Mouse (Mus musculus): ENCODE measurements around the gene Sp2.
A peak's percentile ranks its signal among the peaks of the same experiment; 100 is the strongest.

Sp2 gene

GRCm38 (mm10) chr11:96982859-96983258 is at the start of gene Sp2:
TSS of gene Sp2 (minus strand) at chr11:96982959.
- no peak for DNase-seq (ENCODE audit: low read depth)

- DNase-seq (ENCODE audit: low read depth), result no peak
Observed at GRCm38 (mm10) chr11:97032499-97032898, 49.7 kb upstream of the Sp2 start.

- no peak for DNase-seq (ENCODE audit: low read depth)
Observed at GRCm38 (mm10) chr11:97031977-97032376, 49.2 kb upstream of the Sp2 start.

DNA sequence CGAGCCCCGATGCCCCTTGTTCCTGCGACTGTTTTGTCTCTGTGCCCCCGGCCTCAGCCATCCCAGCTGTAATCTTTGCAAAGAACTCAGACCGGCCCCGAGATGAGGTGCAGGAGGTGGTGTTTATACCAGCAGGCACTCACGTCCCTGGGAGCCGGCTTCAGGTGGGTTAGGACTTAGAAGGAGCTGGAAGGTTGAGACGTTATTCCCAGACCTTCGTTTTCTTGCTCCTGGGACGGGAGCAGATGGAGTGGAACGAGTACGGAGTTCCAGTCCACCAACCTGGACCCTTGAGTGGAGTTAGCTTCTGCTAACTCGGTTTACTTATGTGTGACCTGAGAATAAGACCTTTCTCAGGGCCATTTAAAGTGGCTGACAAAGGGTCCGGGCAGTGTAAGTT is 47.7 kb upstream of the Sp2 start:
- DNase-seq (ENCODE audit: low read depth), result no peak

DNA sequence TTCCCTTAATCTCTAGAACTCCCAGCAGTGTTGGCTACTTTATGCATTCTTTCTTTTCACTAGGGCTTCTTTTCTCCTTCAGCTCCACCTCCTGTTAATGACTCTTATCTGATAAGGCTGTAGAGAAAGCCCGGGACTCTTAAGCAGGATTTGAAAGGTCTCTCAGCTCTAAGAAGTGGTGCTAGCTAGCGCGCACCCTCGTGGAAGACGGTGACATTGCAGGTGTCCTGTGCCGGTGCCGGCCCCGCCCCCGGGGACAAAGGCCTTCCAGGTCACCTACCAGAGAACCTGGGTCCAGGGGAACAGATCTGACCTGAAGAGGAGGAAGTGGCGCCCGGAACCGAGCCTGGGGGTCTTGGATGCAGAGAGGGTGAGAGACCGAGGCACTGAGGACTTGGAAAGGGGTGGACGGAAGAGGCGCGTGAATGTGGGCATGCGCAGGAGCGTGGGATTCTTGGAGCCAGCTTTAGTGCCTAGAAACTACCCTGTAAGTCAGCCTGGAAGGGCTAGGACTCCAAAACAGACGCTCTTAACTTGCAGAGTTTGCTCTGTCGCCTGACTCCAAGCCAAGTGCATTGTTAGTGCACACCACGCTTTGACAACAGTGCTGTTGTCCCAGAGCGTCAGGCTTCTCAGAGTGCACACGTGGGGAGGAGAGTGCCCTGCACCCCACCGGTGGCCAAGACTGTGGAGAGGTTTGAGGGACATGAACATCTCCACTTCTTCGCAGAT is 47.1 kb upstream of the Sp2 start, which contains the start of gene Scrn2:
Gene Scrn2, plus strand, starts transcription at position 253 of the 732 bp plus-strand sequence.
- DNase-seq (ENCODE audit: low read depth), result peak; percentile 93

GRCm38 (mm10) chr11:97025721-97026344 is 43.1 kb upstream of the Sp2 start:
- peak; percentile 95 for DNase-seq (ENCODE audit: low read depth)

- DNase-seq (ENCODE audit: low read depth), result no peak
Observed at GRCm38 (mm10) chr11:97024977-97025376, 42.2 kb upstream of the Sp2 start.

GRCm38 (mm10) chr11:97021873-97022484 is 39.2 kb upstream of the Sp2 start:
- peak; percentile 88 for DNase-seq (ENCODE audit: low read depth)

- DNase-seq (ENCODE audit: low read depth), result peak; percentile 62
Observed at GRCm38 (mm10) chr11:97021121-97021765, 38.5 kb upstream of the Sp2 start.

DNA sequence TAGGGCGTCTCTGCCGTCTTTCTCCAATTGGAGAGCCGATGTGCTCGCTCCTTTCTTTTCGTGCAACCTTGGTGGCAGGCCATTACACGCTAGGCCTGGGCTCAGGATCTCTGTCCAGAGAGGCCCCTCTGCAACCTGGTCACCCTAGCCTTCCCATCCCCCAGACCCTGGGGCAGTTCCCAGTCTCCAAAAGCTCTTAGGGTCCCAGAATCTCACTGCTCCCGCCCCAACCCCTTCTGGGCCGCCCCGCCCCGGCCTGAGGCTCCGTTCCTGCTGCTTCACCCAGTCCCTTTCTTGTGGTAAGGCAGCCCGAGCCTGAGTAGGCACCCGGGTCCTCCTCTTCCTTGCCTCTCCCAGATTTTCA is 36.6 kb upstream of the Sp2 start:
- DNase-seq (ENCODE audit: low read depth), result no peak

DNA sequence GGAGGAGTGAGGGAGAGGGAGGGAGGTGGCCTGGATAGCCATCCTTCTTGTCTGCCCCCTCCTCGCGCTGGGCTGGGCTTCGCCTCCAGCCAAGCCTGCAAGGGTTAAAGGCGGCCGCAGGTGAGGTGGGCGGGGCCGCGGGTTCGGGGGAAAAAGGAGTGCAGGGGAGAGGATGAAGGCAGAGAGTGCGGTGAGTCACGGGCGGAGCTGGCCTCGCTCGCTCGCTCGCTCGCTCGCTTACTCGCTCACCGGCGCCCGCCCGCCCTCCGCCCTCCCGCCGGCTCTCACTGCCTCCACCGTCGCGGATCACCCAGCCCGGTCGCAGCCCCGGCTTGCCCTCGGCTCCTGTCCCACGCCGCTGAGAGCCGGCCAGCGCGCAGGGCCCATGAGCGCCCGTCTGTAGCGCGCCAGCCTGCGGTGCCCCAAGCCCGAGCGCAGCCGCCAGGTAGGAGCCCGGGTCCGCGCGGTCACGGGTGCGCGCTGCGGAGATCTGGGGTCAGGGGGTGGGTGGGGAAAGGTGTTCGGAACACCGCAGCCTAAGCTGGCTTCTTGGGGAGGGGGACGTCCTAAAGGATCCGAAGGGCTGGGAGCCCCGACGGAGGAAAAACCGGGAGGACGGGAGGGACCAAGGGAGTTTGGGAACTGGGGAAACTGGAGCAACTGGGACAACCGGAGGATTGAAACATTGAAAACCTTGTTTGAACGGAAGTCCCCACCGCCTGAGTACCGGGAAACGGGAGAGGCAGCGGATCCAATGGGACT is 36.0 kb upstream of the Sp2 start:
- DNase-seq (ENCODE audit: low read depth), result peak; percentile 74

DNA sequence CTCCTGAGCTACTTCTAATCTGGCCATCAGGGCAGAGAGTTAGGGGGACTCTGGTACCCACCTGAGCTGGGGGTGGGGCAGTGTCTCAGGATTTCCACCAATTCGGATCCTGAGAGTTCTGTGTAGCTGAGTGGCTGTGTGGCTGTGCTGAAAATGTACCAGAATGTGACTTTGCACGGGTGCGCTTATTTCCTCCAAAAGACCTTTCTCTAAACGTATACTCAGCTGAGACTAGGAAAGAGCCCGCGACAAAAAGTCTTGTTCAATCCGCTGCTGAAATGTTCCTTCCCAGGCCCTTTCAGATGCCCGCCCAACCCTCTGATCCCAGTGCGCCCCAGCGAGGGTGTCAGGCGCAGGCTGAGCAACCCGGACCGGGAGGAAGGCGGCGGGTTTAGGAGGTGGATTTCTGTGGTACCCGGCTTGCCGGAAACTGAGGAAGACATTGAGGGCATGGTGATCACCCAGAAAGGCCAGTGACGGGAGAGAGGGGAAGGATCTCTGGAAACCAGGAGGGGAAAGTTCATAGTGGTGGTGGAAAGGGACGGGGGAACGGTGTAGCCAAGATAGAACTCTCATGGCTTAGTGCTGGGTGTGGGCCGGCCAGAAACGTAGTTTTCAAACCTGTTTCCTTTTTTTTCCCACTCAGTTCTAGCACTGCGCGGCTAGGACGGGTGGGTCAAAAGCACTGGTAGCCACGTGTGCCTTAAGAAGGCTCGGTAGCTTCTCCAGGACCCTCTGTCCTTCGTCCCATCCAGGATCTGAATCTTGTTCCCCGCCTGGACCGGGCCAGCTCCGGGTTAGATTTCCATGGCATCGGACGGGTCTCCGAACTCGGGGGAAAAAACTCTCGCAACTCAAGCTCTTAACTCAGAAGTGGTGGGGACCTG is 35.2 kb upstream of the Sp2 start:
- DNase-seq (ENCODE audit: low read depth), result peak; percentile 53

DNA sequence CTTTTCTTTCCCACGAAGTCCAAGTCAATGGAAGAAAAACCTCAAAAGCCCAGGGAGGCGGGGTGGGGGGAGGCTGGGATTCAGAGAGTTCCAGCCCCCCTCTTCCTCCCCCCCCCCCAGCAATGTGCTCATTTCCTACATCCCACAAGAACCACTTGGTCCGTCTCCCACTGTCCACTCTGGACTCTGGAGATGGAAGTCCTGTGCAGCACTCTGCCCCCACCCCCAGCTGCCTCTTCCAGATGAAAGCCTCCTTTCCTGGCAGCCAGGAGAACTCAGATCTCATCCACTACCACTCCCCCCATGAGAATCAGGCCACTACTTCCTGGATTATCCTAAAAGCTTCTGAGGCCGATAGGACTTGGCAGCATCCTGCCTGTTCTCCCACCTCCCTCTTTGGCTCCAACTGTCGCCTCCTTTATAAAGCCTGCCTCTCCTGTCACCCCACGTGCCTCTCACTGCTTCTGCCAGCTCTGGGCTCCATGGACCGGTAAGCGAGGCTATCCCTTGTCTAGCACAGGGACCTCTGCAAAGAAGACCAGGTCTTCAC is 30.4 kb upstream of the Sp2 start, which contains the start of gene Sp6:
Gene Sp6, plus strand, starts transcription at position 274 of the 550 bp plus-strand sequence.
- no peak for DNase-seq (ENCODE audit: low read depth)

DNA sequence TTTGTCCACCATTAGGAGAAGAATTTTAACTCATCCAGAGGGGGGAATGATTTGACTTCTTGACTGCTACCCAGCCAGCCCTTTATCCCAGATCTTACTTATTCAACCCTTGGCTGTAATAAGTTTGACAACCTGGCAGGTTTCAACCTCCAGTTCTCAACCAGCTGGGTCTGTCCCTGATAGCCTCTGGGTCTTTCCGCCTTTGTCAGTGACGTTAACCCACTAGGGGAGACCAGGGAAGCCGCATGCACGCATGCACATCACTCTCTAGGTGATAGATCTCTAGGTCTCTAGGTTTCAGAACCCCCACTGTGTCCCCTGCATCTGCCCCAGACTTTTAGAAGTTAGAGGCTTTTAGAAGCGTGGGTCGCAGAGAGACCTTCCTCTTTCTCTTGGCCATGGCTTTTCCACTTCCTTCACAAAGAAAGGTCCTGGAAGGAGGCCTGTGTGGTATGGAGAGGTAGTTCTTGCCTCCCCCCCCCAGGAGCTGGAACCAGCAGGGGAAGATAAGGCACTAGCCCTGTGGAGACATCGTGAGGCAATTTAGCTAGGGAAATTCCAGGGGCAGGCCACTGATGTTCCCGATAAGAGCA is 26.5 kb upstream of the Sp2 start:
- no peak for DNase-seq (ENCODE audit: low read depth)

DNA sequence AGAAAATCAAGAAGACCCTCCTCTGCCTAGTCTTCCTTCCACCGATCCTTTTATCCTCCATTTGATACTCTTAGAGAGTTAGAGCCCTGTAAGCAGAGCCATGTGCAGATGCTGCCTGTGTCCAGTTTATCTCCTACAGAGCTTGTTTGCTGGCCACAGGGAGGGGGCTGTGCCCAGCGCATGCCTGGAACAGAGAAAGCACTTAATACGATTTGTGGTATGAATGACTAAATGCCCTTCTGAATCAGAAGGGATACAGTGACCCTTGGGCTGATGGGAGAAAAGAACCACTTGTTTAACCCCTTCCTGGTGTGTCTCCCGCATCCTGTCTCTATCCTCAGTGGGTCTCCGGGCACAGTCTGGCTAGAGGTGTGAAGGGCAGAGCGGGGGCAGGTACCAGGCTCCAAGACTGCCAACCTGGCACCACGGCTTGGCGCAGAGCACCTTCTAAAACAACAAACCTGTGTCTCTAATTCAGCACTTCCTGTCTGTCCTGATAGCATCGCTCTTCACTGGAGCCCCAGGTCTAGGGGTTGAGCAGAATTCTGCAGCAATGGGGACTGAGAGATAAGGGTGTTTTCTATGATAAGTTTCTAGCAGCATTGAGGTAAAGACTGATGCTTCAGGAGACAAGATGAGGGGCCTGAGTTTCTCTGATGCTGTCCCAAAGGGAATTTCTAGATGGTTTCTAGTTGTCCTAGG is 24.5 kb upstream of the Sp2 start:
- peak; percentile 76 for DNase-seq (ENCODE audit: low read depth)

- no peak for DNase-seq (ENCODE audit: low read depth)
Observed at GRCm38 (mm10) chr11:97003170-97003569, 20.4 kb upstream of the Sp2 start.

DNA sequence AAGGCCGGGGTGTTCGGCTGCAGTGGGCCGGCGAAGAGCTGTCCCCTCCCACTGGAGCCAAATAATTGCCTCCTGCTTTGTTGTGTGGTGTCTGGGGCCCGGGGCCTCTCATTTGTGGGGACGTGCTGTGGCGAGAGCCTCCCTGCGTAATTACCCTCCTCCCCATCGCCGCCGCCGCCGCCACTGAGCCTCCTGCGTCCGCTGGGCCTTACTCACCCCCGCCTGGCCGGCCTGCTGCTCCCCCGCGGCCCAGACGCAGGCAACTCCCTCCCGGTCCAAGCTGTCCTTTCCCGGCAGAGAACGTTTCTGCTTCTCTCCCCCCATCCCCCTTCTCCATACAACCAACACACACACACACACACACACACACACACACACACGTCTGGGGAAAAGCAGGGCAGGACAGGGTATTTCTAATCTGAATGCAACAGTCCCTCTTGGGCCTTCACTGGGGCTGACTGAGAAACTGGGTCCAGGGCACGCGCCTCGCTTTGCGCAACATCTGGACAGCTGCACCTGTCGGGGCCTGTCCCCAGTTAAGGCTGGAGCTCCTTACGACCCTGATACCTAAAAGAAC is 14.7 kb upstream of the Sp2 start:
- peak; percentile 63 for DNase-seq (ENCODE audit: low read depth)

DNA sequence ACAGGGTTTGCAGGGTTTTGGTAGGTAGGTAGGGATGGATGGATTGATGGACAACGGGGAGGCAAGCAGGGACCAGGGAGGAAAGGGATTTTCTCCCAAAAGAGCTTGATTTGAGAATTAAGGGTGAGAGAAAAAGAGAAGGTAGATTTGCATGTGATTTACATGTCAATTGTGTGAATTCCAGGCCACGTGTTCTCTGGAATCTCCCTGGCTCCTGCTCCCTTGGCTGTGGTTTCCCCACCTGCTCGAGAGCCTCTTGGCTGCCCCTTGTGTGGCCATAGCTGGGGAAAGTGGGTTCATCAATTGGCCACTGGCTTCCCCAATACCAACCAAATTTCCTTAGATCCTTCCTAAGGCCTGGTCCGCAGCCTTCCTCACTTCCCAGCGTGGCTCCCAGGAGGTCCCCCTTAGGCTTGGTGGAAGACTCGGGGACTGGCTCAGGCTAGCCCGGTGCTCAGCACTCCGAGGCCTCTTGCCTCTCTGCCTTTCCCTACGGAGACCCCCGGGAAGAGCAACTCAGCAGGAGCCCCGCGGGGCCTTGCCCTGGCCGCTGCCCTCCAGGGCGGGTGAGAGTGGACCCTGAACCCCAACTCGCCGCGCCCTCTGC is 14.1 kb upstream of the Sp2 start:
- no peak for DNase-seq (ENCODE audit: low read depth)

Data from induced T-regulatory cell, adult 2 months (primary cell).